Mouse (Mus musculus): ENCODE results near the gene Akap17b. TPM values are rescaled to one million over a fixed set of nuclear protein-coding genes. Genes with fewer than 3 reads are reported as not detected.
"Not testable (repeated sequence)": the region's sequence is repeated elsewhere in the genome, so short reads cannot be mapped to it uniquely, and the experiment has no call there.

The Akap17b gene
- polyA plus RNA-seq, 1 experiment from 2014 or later: 0.59 TPM

GRCm38 (mm10) chrX:36600066-36600465, 45.1 kb downstream of the Akap17b start:
- Histone ChIP-seq H3K4me2 (peak overlapping the region; percentile 82; the same call in 1 of the 2 replicates), H3K9me3 (replicated peaks) (no peaks in the 10 kb centered on the region), H3K36me3 (replicated peaks) (0 out of 2 replicates have a peak, but pooled peaks cover 8% of the 10 kb centered on the region), H3K27ac (replicated peaks) (no peak overlapping the region; the same call in 1 of the 2 replicates), H3K9ac (no peak overlapping the region), H3K4me3 (replicated peaks) (no peak overlapping the region), H3K4me1 (replicated peaks) (peaks cover 4% of the 10 kb centered on the region), H3K27me3 (no peaks in the 10 kb centered on the region)
- no peak for ATAC-seq (ENCODE audit: insufficient read depth)
- 43% methylated on average over 8 of the region's 8 CpGs for WGBS (ENCODE audit: insufficient replicate concordance)

GRCm38 (mm10) chrX:36599656-36600055, 45.5 kb downstream of the Akap17b start:
- Histone ChIP-seq H3K4me2 (peak overlapping the region; percentile 82), H3K36me3 (replicated peaks) (0 out of 2 replicates have a peak, but pooled peaks cover 8% of the 10 kb centered on the region), H3K27ac (replicated peaks) (no peak overlapping the region), H3K9ac (no peak overlapping the region), H3K4me3 (replicated peaks) (peak overlapping the region; percentile 67), H3K4me1 (replicated peaks) (peaks cover 4% of the 10 kb centered on the region), H3K9me3 (replicated peaks) (no peaks in the 10 kb centered on the region), H3K27me3 (no peaks in the 10 kb centered on the region)
- no peak for ATAC-seq (ENCODE audit: insufficient read depth)
- WGBS (ENCODE audit: insufficient replicate concordance): 41% methylated on average over 3 of the region's 3 CpGs

- 0 out of 2 replicates have a peak, but pooled peaks have one; percentile 8 for ATAC-seq (ENCODE audit: insufficient read depth)
- Histone ChIP-seq H3K9ac (peak overlapping the region; percentile 61), H3K9me3 (replicated peaks) (no peaks in the 10 kb centered on the region), H3K27ac (replicated peaks) (0 out of 2 replicates have a peak overlapping the region, but pooled peaks have one; percentile 61), H3K36me3 (replicated peaks) (0 out of 2 replicates have a peak, but pooled peaks cover 8% of the 10 kb centered on the region), H3K4me2 (peak overlapping the region; percentile 82), H3K4me3 (replicated peaks) (peak overlapping the region; percentile 67), H3K27me3 (no peaks in the 10 kb centered on the region), H3K4me1 (replicated peaks) (peaks cover 4% of the 10 kb centered on the region)
- WGBS (ENCODE audit: insufficient replicate concordance): 20% methylated on average over 14 of the region's 14 CpGs
Observed at GRCm38 (mm10) chrX:36598861-36599344, 46.3 kb downstream of the Akap17b start.

- Histone ChIP-seq H3K9ac (peak overlapping the region; percentile 61), H3K27me3 (no peaks in the 10 kb centered on the region), H3K4me2 (peak overlapping the region; percentile 82), H3K36me3 (replicated peaks) (0 out of 2 replicates have a peak, but pooled peaks cover 6% of the 10 kb centered on the region), H3K27ac (replicated peaks) (peak overlapping the region; percentile 61), H3K4me1 (replicated peaks) (peaks cover 4% of the 10 kb centered on the region), H3K9me3 (replicated peaks) (no peaks in the 10 kb centered on the region), H3K4me3 (replicated peaks) (peak overlapping the region; percentile 67)
- 17% methylated on average over 41 of the region's 41 CpGs for WGBS (ENCODE audit: insufficient replicate concordance)
- peak; percentile 55 for ATAC-seq (ENCODE audit: insufficient read depth)
Observed at GRCm38 (mm10) chrX:36598390-36598810, 46.8 kb downstream of the Akap17b start.

GRCm38 (mm10) chrX:36597707-36598389, 47.3 kb downstream of the Akap17b start, which contains the start of gene Pgrmc1:
Gene Pgrmc1 (plus strand): TSS chrX:36598206.
- WGBS (ENCODE audit: insufficient replicate concordance): 18% methylated on average over 37 of the region's 45 CpGs
- Histone ChIP-seq H3K4me2 (peak within 1 kb of the TSS; percentile 82), H3K4me3 (replicated peaks) (peak within 1 kb of the TSS; percentile 67), H3K9me3 (replicated peaks) (no peaks in the 10 kb centered on the region), H3K36me3 (replicated peaks) (0 out of 2 replicates have a peak, but pooled peaks cover 6% of the 10 kb centered on the region), H3K9ac (peak within 1 kb of the TSS; percentile 61), H3K27me3 (no peaks in the 10 kb centered on the region), H3K4me1 (replicated peaks) (peaks cover 4% of the 10 kb centered on the region), H3K27ac (replicated peaks) (peak within 1 kb of the TSS; percentile 61)
- ATAC-seq (ENCODE audit: insufficient read depth): peak; percentile 91

- H3K4me1 ChIP-seq (replicated peaks); H3K36me3 ChIP-seq (replicated peaks); H3K4me3 ChIP-seq (replicated peaks); H3K9me3 ChIP-seq (replicated peaks); H3K27me3 ChIP-seq; H3K9ac ChIP-seq; H3K4me2 ChIP-seq; ATAC-seq (ENCODE audit: insufficient read depth); H3K27ac ChIP-seq (replicated peaks): not testable (repeated sequence)
- WGBS (ENCODE audit: insufficient replicate concordance): 66% methylated on average over 5 of the region's 5 CpGs
Observed at GRCm38 (mm10) chrX:36596483-36597120, 48.6 kb downstream of the Akap17b start.

- Histone ChIP-seq H3K27me3 (no peaks in the 10 kb centered on the region), H3K4me2 (no peak overlapping the region), H3K36me3 (replicated peaks) (no peaks in the 10 kb centered on the region), H3K4me3 (replicated peaks) (no peak overlapping the region), H3K9ac (no peak overlapping the region), H3K9me3 (replicated peaks) (no peaks in the 10 kb centered on the region), H3K27ac (replicated peaks) (no peak overlapping the region), H3K4me1 (replicated peaks) (peaks cover 4% of the 10 kb centered on the region)
- WGBS (ENCODE audit: insufficient replicate concordance): 43% methylated on average over 3 of the region's 3 CpGs
- no peak for ATAC-seq (ENCODE audit: insufficient read depth)
Observed at GRCm38 (mm10) chrX:36595247-36595646, 49.9 kb downstream of the Akap17b start.

- H3K27ac ChIP-seq (replicated peaks): no peak overlapping the region
- no peaks in the 10 kb centered on the region for H3K4me1 ChIP-seq (replicated peaks)
- H3K9ac ChIP-seq: no peak overlapping the region
- 40% methylated on average over 4 of the region's 4 CpGs for WGBS (ENCODE audit: insufficient replicate concordance)
- H3K4me3 ChIP-seq (replicated peaks): no peak overlapping the region
- no peak overlapping the region; the same call in 1 of the 2 replicates for H3K4me2 ChIP-seq
- H3K9me3 ChIP-seq (replicated peaks): no peaks in the 10 kb centered on the region
- ATAC-seq (ENCODE audit: insufficient read depth): 0 out of 2 replicates have a peak, but pooled peaks have one; percentile 57
- no peaks in the 10 kb centered on the region for H3K36me3 ChIP-seq (replicated peaks)
- H3K27me3 ChIP-seq: no peaks in the 10 kb centered on the region
Observed at GRCm38 (mm10) chrX:36591539-36591938, 53.7 kb downstream of the Akap17b start.

GRCm38 (mm10) chrX:36591120-36591519, 54.1 kb downstream of the Akap17b start:
- H3K27ac ChIP-seq (replicated peaks): no peak overlapping the region

GRCm38 (mm10) chrX:36590266-36590665, 54.9 kb downstream of the Akap17b start:
- H3K4me3 ChIP-seq (replicated peaks): no peak overlapping the region
- no peak overlapping the region for H3K9ac ChIP-seq
- H3K36me3 ChIP-seq (replicated peaks): no peaks in the 10 kb centered on the region
- H3K27me3 ChIP-seq: no peaks in the 10 kb centered on the region
- H3K9me3 ChIP-seq (replicated peaks): no peaks in the 10 kb centered on the region
- WGBS (ENCODE audit: insufficient replicate concordance): 59% methylated on average over 7 of the region's 7 CpGs
- H3K27ac ChIP-seq (replicated peaks): 0 out of 2 replicates have a peak overlapping the region, but pooled peaks have one; percentile 11
- H3K4me2 ChIP-seq: no peak overlapping the region
- ATAC-seq (ENCODE audit: insufficient read depth): no peak
- H3K4me1 ChIP-seq (replicated peaks): no peaks in the 10 kb centered on the region

More at GRCm38 (mm10) chrX:36591120-36591519, 54.1 kb downstream of the Akap17b start:
- Histone ChIP-seq H3K36me3 (replicated peaks) (no peaks in the 10 kb centered on the region), H3K4me1 (replicated peaks) (no peaks in the 10 kb centered on the region), H3K4me3 (replicated peaks) (no peak overlapping the region), H3K4me2 (no peak overlapping the region; the same call in 1 of the 2 replicates), H3K9ac (no peak overlapping the region), H3K9me3 (replicated peaks) (no peaks in the 10 kb centered on the region), H3K27me3 (no peaks in the 10 kb centered on the region)
- WGBS (ENCODE audit: insufficient replicate concordance): 12% methylated on average over 1 of the region's 1 CpGs
- 0 out of 2 replicates have a peak, but pooled peaks have one; percentile 52 for ATAC-seq (ENCODE audit: insufficient read depth)

Measured in liver, embryonic 15.5 days (tissue).